Mouse (Mus musculus): ENCODE measurements around the gene Olfr1178. TPM values are rescaled to one million over a fixed set of nuclear protein-coding genes. Genes with fewer than 3 reads are reported as not detected.
A peak's percentile ranks its signal among the peaks of the same experiment; 100 is the strongest.

Olfr1178 gene
- not detected in 2 replicates for polyA plus RNA-seq (2015; fragmentation: Nextera tagmentation; extraction: Ambion mirVana)

DNA sequence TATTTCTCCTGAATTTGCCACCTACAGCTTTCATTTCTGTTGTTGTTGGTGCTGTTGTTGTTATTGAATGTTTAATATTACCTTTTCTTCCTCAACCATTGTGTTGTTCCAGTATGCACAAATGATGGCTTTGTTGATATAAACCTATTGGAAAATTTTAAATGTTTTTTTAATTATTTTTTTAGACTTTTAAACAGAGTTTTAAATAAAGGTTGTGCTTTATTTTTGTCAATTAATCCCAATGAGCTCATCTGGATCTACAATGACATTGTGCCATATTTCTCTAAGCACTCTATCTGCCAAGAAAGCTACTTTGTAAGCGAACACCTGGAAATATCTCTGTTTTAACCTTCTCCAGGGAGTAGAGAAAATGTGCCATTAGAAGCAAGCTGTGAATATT is at the start of gene Olfr1178:
TSS of gene Olfr1178 (plus strand) at position 301 of the 400 bp plus-strand sequence.
- no peak within 1 kb of the TSS for H3K9ac ChIP-seq (ENCODE audit: low read depth, low read length)
- no peak for TF ChIP-seq CTCF (IDR thresholded peaks at IDR 0.05; ENCODE audit: low read depth)

GRCm38 (mm10) chr2:88346392-88346791 is 40.5 kb upstream of the Olfr1178 start, which contains the start of gene Olfr1177-ps:
Gene Olfr1177-ps (minus strand): TSS chr2:88346492.
- Histone ChIP-seq H3K27me3 (replicated peaks; ENCODE audit: control insufficient read depth, insufficient read depth, low read length) (no peaks in the 10 kb centered on the region), H3K4me1 (replicated peaks; ENCODE audit: control insufficient read depth, insufficient read depth, low read length) (no peaks in the 10 kb centered on the region), H3K36me3 (ENCODE audit: control insufficient read depth, insufficient read depth) (no peaks in the 10 kb centered on the region), H3K27ac (ENCODE audit: low read depth, low read length) (no peak within 1 kb of the TSS), H3K4me3 (ENCODE audit: low read depth, low read length) (no peak within 1 kb of the TSS), H3K4me2 (replicated peaks; ENCODE audit: low read depth) (no peak within 1 kb of the TSS), H3K9me3 (ENCODE audit: control insufficient read depth) (no peaks in the 10 kb centered on the region), H3K9ac (ENCODE audit: low read depth, low read length) (no peak within 1 kb of the TSS)
- 78% methylated on average over 1 of the region's 1 CpGs for WGBS
- TF ChIP-seq CTCF (IDR thresholded peaks at IDR 0.05; ENCODE audit: low read depth), result no peak
- no peak for ATAC-seq

More for the DNA sequence above, at the start of gene Olfr1178:
- no peak for ATAC-seq
- Histone ChIP-seq H3K4me2 (replicated peaks; ENCODE audit: low read depth) (no peak within 1 kb of the TSS), H3K4me3 (ENCODE audit: low read depth, low read length) (no peak within 1 kb of the TSS), H3K27me3 (replicated peaks; ENCODE audit: control insufficient read depth, insufficient read depth, low read length) (no peaks in the 10 kb centered on the region), H3K27ac (ENCODE audit: low read depth, low read length) (no peak within 1 kb of the TSS), H3K4me1 (replicated peaks; ENCODE audit: control insufficient read depth, insufficient read depth, low read length) (no peaks in the 10 kb centered on the region), H3K9me3 (ENCODE audit: control insufficient read depth) (no peaks in the 10 kb centered on the region), H3K36me3 (ENCODE audit: control insufficient read depth, insufficient read depth) (no peaks in the 10 kb centered on the region)
- 91% methylated on average over 1 of the region's 1 CpGs for WGBS

GRCm38 (mm10) chr2:88356304-88356703 is 30.6 kb upstream of the Olfr1178 start:
- peak; percentile 67 for TF ChIP-seq CTCF (IDR thresholded peaks at IDR 0.05; ENCODE audit: low read depth)
- no peaks in the 10 kb centered on the region for H3K27me3 ChIP-seq (replicated peaks; ENCODE audit: control insufficient read depth, insufficient read depth, low read length)
- WGBS, result 0% methylated on average over 2 of the region's 2 CpGs
- ATAC-seq, result no peak
- H3K4me2 ChIP-seq (replicated peaks; ENCODE audit: low read depth), result no peak overlapping the region
- H3K9ac ChIP-seq (ENCODE audit: low read depth, low read length), result no peak overlapping the region
- H3K4me1 ChIP-seq (replicated peaks; ENCODE audit: control insufficient read depth, insufficient read depth, low read length), result no peaks in the 10 kb centered on the region
- H3K36me3 ChIP-seq (ENCODE audit: control insufficient read depth, insufficient read depth), result no peaks in the 10 kb centered on the region
- no peak overlapping the region for H3K4me3 ChIP-seq (ENCODE audit: low read depth, low read length)
- H3K27ac ChIP-seq (ENCODE audit: low read depth, low read length), result no peak overlapping the region
- H3K9me3 ChIP-seq (ENCODE audit: control insufficient read depth), result no peaks in the 10 kb centered on the region

- TF ChIP-seq CTCF (IDR thresholded peaks at IDR 0.05; ENCODE audit: low read depth), result no peak
Observed at GRCm38 (mm10) chr2:88406353-88406752, 19.5 kb downstream of the Olfr1178 start, which contains the start of gene Olfr1179. Gene Olfr1179 (minus strand): TSS chr2:88406453.

DNA sequence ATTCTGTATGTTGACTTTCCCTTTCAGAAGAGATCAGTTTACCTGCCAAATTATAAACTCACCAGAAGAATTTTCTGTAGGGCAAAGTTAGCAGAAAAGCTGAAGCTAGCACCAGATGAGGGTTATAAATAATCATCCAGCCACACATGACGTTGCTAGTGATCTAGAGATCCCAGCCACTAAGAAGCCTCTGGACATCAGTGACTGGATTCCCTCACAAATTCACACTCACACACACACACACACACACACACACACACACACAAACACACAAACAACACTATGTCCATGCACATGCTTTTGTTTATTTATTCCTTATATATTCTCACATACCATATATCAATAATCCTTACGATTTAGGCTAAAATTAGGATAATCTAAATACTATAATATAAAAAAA is 32.2 kb downstream of the Olfr1178 start, which contains the start of gene Olfr1180:
TSS of gene Olfr1180 (minus strand) at position 101 of the 400 bp plus-strand sequence.
- 63% methylated on average over 2 of the region's 2 CpGs for WGBS
- no peak for ATAC-seq
- no peaks in the 10 kb centered on the region for H3K4me1 ChIP-seq (replicated peaks; ENCODE audit: control insufficient read depth, insufficient read depth, low read length)
- no peak for TF ChIP-seq CTCF (IDR thresholded peaks at IDR 0.05; ENCODE audit: low read depth)
- no peak within 1 kb of the TSS for H3K4me3 ChIP-seq (ENCODE audit: low read depth, low read length)
- no peak within 1 kb of the TSS for H3K4me2 ChIP-seq (replicated peaks; ENCODE audit: low read depth)
- H3K27me3 ChIP-seq (replicated peaks; ENCODE audit: control insufficient read depth, insufficient read depth, low read length), result no peaks in the 10 kb centered on the region
- H3K9me3 ChIP-seq (ENCODE audit: control insufficient read depth), result no peaks in the 10 kb centered on the region
- no peak within 1 kb of the TSS for H3K27ac ChIP-seq (ENCODE audit: low read depth, low read length)
- no peaks in the 10 kb centered on the region for H3K36me3 ChIP-seq (ENCODE audit: control insufficient read depth, insufficient read depth)
- H3K9ac ChIP-seq (ENCODE audit: low read depth, low read length), result no peak within 1 kb of the TSS

More at GRCm38 (mm10) chr2:88406353-88406752, 19.5 kb downstream of the Olfr1178 start, which contains the start of gene Olfr1179:
- no peak within 1 kb of the TSS for H3K4me3 ChIP-seq (ENCODE audit: low read depth, low read length)
- H3K4me1 ChIP-seq (replicated peaks; ENCODE audit: control insufficient read depth, insufficient read depth, low read length), result no peaks in the 10 kb centered on the region
- no peaks in the 10 kb centered on the region for H3K9me3 ChIP-seq (ENCODE audit: control insufficient read depth)
- no peak within 1 kb of the TSS for H3K4me2 ChIP-seq (replicated peaks; ENCODE audit: low read depth)
- 81% methylated on average over 3 of the region's 3 CpGs for WGBS
- H3K36me3 ChIP-seq (ENCODE audit: control insufficient read depth, insufficient read depth), result no peaks in the 10 kb centered on the region
- H3K9ac ChIP-seq (ENCODE audit: low read depth, low read length), result no peak within 1 kb of the TSS
- no peak for ATAC-seq
- H3K27me3 ChIP-seq (replicated peaks; ENCODE audit: control insufficient read depth, insufficient read depth, low read length), result no peaks in the 10 kb centered on the region
- H3K27ac ChIP-seq (ENCODE audit: low read depth, low read length), result no peak within 1 kb of the TSS

DNA sequence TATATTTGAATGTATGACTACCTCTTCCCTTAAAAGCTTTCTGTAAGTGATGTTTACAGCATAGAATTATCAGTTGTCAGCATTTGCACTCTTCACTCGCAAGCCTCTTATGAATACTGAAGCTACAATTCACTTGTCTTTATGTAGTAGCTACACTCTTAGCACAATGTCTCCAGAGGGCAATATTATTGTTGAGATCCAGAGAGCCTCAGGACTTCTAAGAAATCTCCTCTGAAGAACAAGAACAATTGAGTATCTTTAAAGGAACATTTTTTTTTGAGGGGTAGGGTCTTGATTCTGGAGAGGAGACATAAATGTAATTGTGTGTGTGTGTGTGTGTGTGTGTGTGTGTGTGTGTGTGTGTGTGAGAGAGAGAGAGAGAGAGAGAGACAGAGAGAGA is 39.2 kb downstream of the Olfr1178 start, which contains the start of gene Olfr1181:
TSS of gene Olfr1181 (minus strand) at position 101 of the 400 bp plus-strand sequence.
- ATAC-seq, result no peak
- TF ChIP-seq CTCF (IDR thresholded peaks at IDR 0.05; ENCODE audit: low read depth), result no peak
- Histone ChIP-seq H3K27ac (ENCODE audit: low read depth, low read length) (no peak within 1 kb of the TSS), H3K9ac (ENCODE audit: low read depth, low read length) (no peak within 1 kb of the TSS), H3K27me3 (replicated peaks; ENCODE audit: control insufficient read depth, insufficient read depth, low read length) (no peaks in the 10 kb centered on the region), H3K36me3 (ENCODE audit: control insufficient read depth, insufficient read depth) (no peaks in the 10 kb centered on the region), H3K4me3 (ENCODE audit: low read depth, low read length) (no peak within 1 kb of the TSS), H3K9me3 (ENCODE audit: control insufficient read depth) (no peaks in the 10 kb centered on the region), H3K4me2 (replicated peaks; ENCODE audit: low read depth) (no peak within 1 kb of the TSS), H3K4me1 (replicated peaks; ENCODE audit: control insufficient read depth, insufficient read depth, low read length) (no peaks in the 10 kb centered on the region)
- 71% methylated on average over 1 of the region's 1 CpGs for WGBS
